Mouse (Mus musculus) MEL (cell line): ENCODE results near the gene Fam166a.

Source experiments
- CHD2 ChIP-seq: IDR thresholded peaks from 2 replicates; pipeline ENCODE4 v1.6.1; 2011; ENCODE audit warnings: low read length, improper control_type of control experiment
- CTCF ChIP-seq, 3 experiments: IDR thresholded peaks in 2 of 3; conservative IDR thresholded peaks in 1 of 3; 2 replicates each; pipeline ENCODE4 v1.5.1; 2011 to 2012; ENCODE audit warnings: low read length in 3 of 3, low read depth in 2 of 3, mild to moderate bottlenecking in 2 of 3, improper control_type of control experiment in 1 of 3, inconsistent platforms in 1 of 3, mixed read lengths in 1 of 3, moderate library complexity in 1 of 3; ENCODE audit not compliant: control insufficient read depth in 1 of 3, insufficient read depth in 1 of 3, poor library complexity in 1 of 3, severe bottlenecking in 1 of 3
- GABPA ChIP-seq: IDR thresholded peaks from 2 replicates; pipeline ENCODE4 v1.6.1; 2012; ENCODE audit warnings: low read depth, mild to moderate bottlenecking, inconsistent platforms, low read length, improper control_type of control experiment, moderate library complexity
- MAFK ChIP-seq: IDR thresholded peaks from 2 replicates; pipeline ENCODE4 v1.6.1; 2011; ENCODE audit warnings: low read depth, mild to moderate bottlenecking, low read length, improper control_type of control experiment, borderline replicate concordance
- MYC ChIP-seq: IDR thresholded peaks from 2 replicates; pipeline ENCODE4 v1.6.1; 2011; ENCODE audit warnings: low read depth, mild to moderate bottlenecking, low read length, improper control_type of control experiment, moderate library complexity
- POLR2A ChIP-seq, 2 experiments: IDR thresholded peaks; 2 replicates each; pipeline ENCODE4 v1.6.1; 2011 to 2012; ENCODE audit warnings: low read length in 2 of 2, mild to moderate bottlenecking in 2 of 2, control low read depth in 1 of 2, improper control_type of control experiment in 1 of 2, low read depth in 1 of 2, moderate library complexity in 1 of 2; ENCODE audit not compliant: control insufficient read depth in 1 of 2, insufficient read depth in 1 of 2, poor library complexity in 1 of 2
- TBP ChIP-seq: IDR thresholded peaks from 2 replicates; pipeline ENCODE4 v1.8.0; 2011; ENCODE audit warnings: low read depth, low read length, improper control_type of control experiment
- TCF12 ChIP-seq: IDR thresholded peaks from 2 replicates; pipeline ENCODE4 v1.6.1; 2014; ENCODE audit warnings: low read depth, mild to moderate bottlenecking, inconsistent platforms, low read length, improper control_type of control experiment, moderate library complexity
- UBTF ChIP-seq: IDR thresholded peaks from 2 replicates; pipeline ENCODE4 v1.6.1; 2012; ENCODE audit warnings: low read depth, mild to moderate bottlenecking, inconsistent platforms, low read length, improper control_type of control experiment, moderate library complexity, borderline replicate concordance; ENCODE audit not compliant: insufficient read depth
- ZKSCAN1 ChIP-seq: IDR thresholded peaks from 2 replicates; pipeline ENCODE4 v1.6.1; 2012; ENCODE audit warnings: low read depth, mild to moderate bottlenecking, inconsistent platforms, low read length, improper control_type of control experiment, moderate library complexity
- ZNF384 ChIP-seq: IDR thresholded peaks from 2 replicates; pipeline ENCODE4 v1.6.1; 2012; ENCODE audit warnings: low read depth, mild to moderate bottlenecking, inconsistent platforms, low read length, improper control_type of control experiment

DNA sequence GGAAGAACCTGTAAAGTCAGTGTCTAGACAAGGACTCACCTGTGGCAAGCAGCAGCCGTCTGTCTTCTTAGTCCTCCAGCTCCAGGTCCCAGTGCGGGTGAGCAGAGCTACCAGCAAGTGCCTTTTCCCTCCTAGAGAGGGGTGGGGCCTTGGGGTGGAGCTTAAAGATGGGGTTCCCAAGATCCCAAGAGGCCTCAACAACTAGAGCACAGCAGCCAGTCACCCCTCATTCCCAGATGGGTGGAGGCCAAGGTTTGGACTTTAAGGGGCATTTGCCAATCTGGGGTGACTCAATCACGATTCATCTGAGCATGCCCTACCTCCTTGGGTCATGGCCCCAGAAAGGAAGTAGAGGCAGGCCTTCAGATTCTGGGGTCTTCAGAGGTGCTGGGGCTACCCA is 21.2 kb downstream of the Fam166a start:
- TF ChIP-seq CTCF (IDR thresholded peaks at IDR 0.05 in 2 of 3, conservative IDR thresholded peaks at IDR 0.05 in 1 of 3; ENCODE audit: control insufficient read depth in 1 of 3, insufficient read depth in 1 of 3, low read depth in 2 of 3, low read length in 3 of 3, poor library complexity in 1 of 3, severe bottlenecking in 1 of 3) = no peak
- no peak for TF ChIP-seq CHD2
- no peak for TF ChIP-seq TCF12
- no peak for TF ChIP-seq POLR2A (IDR thresholded peaks at IDR 0.05; ENCODE audit: control insufficient read depth in 1 of 2, insufficient read depth in 1 of 2, low read depth in 1 of 2, low read length in 2 of 2, poor library complexity in 1 of 2)
- no peak for TF ChIP-seq GABPA
- no peak for TF ChIP-seq TBP
- no peak for TF ChIP-seq UBTF
- no peak for TF ChIP-seq ZNF384
- no peak for TF ChIP-seq MYC
- no peak for TF ChIP-seq ZKSCAN1
- no peak for TF ChIP-seq MAFK
